Mouse (Mus musculus) forebrain, embryonic 11.5 days (tissue): ENCODE data around the gene Dlgap1. TPM values are rescaled to one million over a fixed set of nuclear protein-coding genes. Genes with fewer than 3 reads are reported as not detected.

ENCODE experiments used
- ATAC-seq: fragments of 200-750 bp; cut with Nextera tagmentation; replicated peaks from 2 replicates; pipeline ENCODE4 v1.8.0; 2017; ENCODE audit warnings: moderate TSS enrichment; ENCODE audit not compliant: low FRiP score
- DNase-seq: peaks from one replicate; pipeline ENCODE4 v3.0.0-alpha.2; 2017; ENCODE audit warnings: low spot score
- H3K27ac ChIP-seq: fragments of 300-500 bp; sonication (generic); 2 replicates; pipeline ENCODE4 v1.5.1; 2014; ENCODE audit warnings: low read depth, low read length
- H3K27me3 ChIP-seq: fragments of 300-500 bp; sonication (generic); 2 replicates; pipeline ENCODE4 v1.6.1; 2014; ENCODE audit warnings: mild to moderate bottlenecking, low read length, mixed read lengths; ENCODE audit not compliant: control insufficient read depth, insufficient read depth
- H3K36me3 ChIP-seq: fragments of 300-500 bp; sonication (generic); 2 replicates; pipeline ENCODE4 v1.6.1; 2014; ENCODE audit warnings: mild to moderate bottlenecking, low read length, moderate library complexity, mixed read lengths; ENCODE audit not compliant: control insufficient read depth, insufficient read depth
- H3K4me1 ChIP-seq: fragments of 300-500 bp; sonication (generic); replicated peaks from 2 replicates; pipeline ENCODE4 v1.6.1; 2014; ENCODE audit warnings: low read length, mixed read lengths; ENCODE audit not compliant: control insufficient read depth, insufficient read depth
- H3K4me2 ChIP-seq: fragments of 300-500 bp; sonication (generic); 2 replicates; pipeline ENCODE4 v1.6.1; 2014; ENCODE audit warnings: low read depth, mild to moderate bottlenecking, low read length, moderate library complexity, mixed read lengths; ENCODE audit not compliant: severe bottlenecking
- H3K4me3 ChIP-seq: fragments of 300-500 bp; sonication (generic); 2 replicates; pipeline ENCODE4 v1.5.1; 2014; ENCODE audit warnings: low read depth, low read length
- H3K9ac ChIP-seq: fragments of 300-500 bp; sonication (generic); 2 replicates; pipeline ENCODE4 v1.6.1; 2014; ENCODE audit warnings: low read length
- H3K9me3 ChIP-seq: fragments of 300-500 bp; sonication (generic); 2 replicates; pipeline ENCODE4 v1.6.1; 2016; ENCODE audit warnings: low read length, mixed read lengths; ENCODE audit not compliant: control insufficient read depth
- WGBS: fragments of 180-500 bp; shearing (Covaris S2); extraction: QIAGEN DNeasy Blood & Tissue Kit; methylation state at CpG from one replicate; pipeline ENCODE4 v1.1.7; 2014; 5-methylcytosine and 5-hydroxymethylcytosine counted together
- polyA plus RNA-seq: library from polyadenylated mRNA; unstranded; fragments of >200 nt; fragmentation: Nextera tagmentation; extraction: Ambion mirVana; gene quantifications from 2 replicates; pipeline ENCODE4 v1.2.1, GENCODE M21; 2014

The Dlgap1 gene
- polyA plus RNA-seq, 1 experiment from 2014 or later = 3.0 TPM

- Histone ChIP-seq H3K9me3 (no peaks in the 10 kb centered on the region), H3K4me2 (no peak overlapping the region), H3K4me3 (no peak overlapping the region), H3K9ac (no peak overlapping the region), H3K27me3 (no peaks in the 10 kb centered on the region), H3K36me3 (no peaks in the 10 kb centered on the region), H3K4me1 (no peaks in the 10 kb centered on the region), H3K27ac (no peak overlapping the region)
- WGBS = 51% methylated on average over 6 of the region's 6 CpGs
- DNase-seq = no peak
- ATAC-seq = no peak
Observed at GRCm38 (mm10) chr17:70248250-70248649, 279.4 kb downstream of the Dlgap1 start.

GRCm38 (mm10) chr17:70252476-70252875, 283.6 kb downstream of the Dlgap1 start:
- whole genome bisulfite sequencing = 90% methylated on average over 3 of the region's 3 CpGs
- Histone ChIP-seq H3K27me3 (no peaks in the 10 kb centered on the region), H3K27ac (no peak overlapping the region), H3K9me3 (no peaks in the 10 kb centered on the region), H3K36me3 (no peaks in the 10 kb centered on the region), H3K4me3 (no peak overlapping the region), H3K4me2 (no peak overlapping the region), H3K4me1 (no peaks in the 10 kb centered on the region), H3K9ac (no peak overlapping the region)
- DNase-seq (no peak), ATAC-seq (no peak)

- Histone ChIP-seq H3K4me2 (no peak overlapping the region), H3K4me1 (no peaks in the 10 kb centered on the region), H3K27me3 (no peaks in the 10 kb centered on the region), H3K4me3 (no peak overlapping the region), H3K9ac (no peak overlapping the region), H3K36me3 (no peaks in the 10 kb centered on the region), H3K9me3 (no peaks in the 10 kb centered on the region), H3K27ac (no peak overlapping the region)
- 83% methylated on average over 4 of the region's 4 CpGs for WGBS
- ATAC-seq (no peak), DNase-seq (no peak)
Observed at GRCm38 (mm10) chr17:70256371-70256770, 287.5 kb downstream of the Dlgap1 start.

GRCm38 (mm10) chr17:70263156-70263555, 294.3 kb downstream of the Dlgap1 start:
- DNase-seq (no peak), ATAC-seq (no peak)
- Histone ChIP-seq H3K9ac (no peak overlapping the region), H3K4me2 (no peak overlapping the region), H3K27me3 (no peaks in the 10 kb centered on the region), H3K36me3 (no peaks in the 10 kb centered on the region), H3K27ac (no peak overlapping the region), H3K4me1 (no peaks in the 10 kb centered on the region), H3K4me3 (no peak overlapping the region), H3K9me3 (no peaks in the 10 kb centered on the region)
- WGBS = 77% methylated on average over 3 of the region's 3 CpGs

GRCm38 (mm10) chr17:70272125-70272524, 303.3 kb downstream of the Dlgap1 start:
- no peaks in the 10 kb centered on the region for H3K4me1 ChIP-seq
- H3K36me3 ChIP-seq = no peaks in the 10 kb centered on the region
- no peak overlapping the region for H3K4me3 ChIP-seq
- H3K27me3 ChIP-seq = no peaks in the 10 kb centered on the region
- no peak overlapping the region for H3K27ac ChIP-seq
- 83% methylated on average over 2 of the region's 2 CpGs for WGBS
- no peak for ATAC-seq
- DNase-seq = no peak
- H3K9ac ChIP-seq = no peak overlapping the region
- H3K9me3 ChIP-seq = no peaks in the 10 kb centered on the region
- no peak overlapping the region for H3K4me2 ChIP-seq

GRCm38 (mm10) chr17:70287708-70288107, 318.8 kb downstream of the Dlgap1 start:
- Histone ChIP-seq H3K9me3 (no peaks in the 10 kb centered on the region), H3K4me3 (no peak overlapping the region), H3K9ac (no peak overlapping the region), H3K36me3 (no peaks in the 10 kb centered on the region), H3K27me3 (no peaks in the 10 kb centered on the region), H3K4me1 (no peaks in the 10 kb centered on the region), H3K27ac (no peak overlapping the region), H3K4me2 (no peak overlapping the region)
- no peak for DNase-seq
- 89% methylated on average over 2 of the region's 2 CpGs for WGBS
- ATAC-seq = no peak

- Histone ChIP-seq H3K4me3 (no peak overlapping the region), H3K4me2 (no peak overlapping the region), H3K27ac (no peak overlapping the region), H3K4me1 (no peaks in the 10 kb centered on the region), H3K9me3 (no peaks in the 10 kb centered on the region), H3K9ac (no peak overlapping the region), H3K27me3 (no peaks in the 10 kb centered on the region), H3K36me3 (no peaks in the 10 kb centered on the region)
- DNase-seq (no peak), ATAC-seq (no peak)
- 90% methylated on average over 7 of the region's 7 CpGs for WGBS
Observed at GRCm38 (mm10) chr17:70294106-70294505, 325.2 kb downstream of the Dlgap1 start.

GRCm38 (mm10) chr17:70301941-70302478, 333.1 kb downstream of the Dlgap1 start:
- Histone ChIP-seq H3K27ac (no peak overlapping the region), H3K9me3 (no peaks in the 10 kb centered on the region), H3K9ac (no peak overlapping the region), H3K36me3 (no peaks in the 10 kb centered on the region), H3K27me3 (no peaks in the 10 kb centered on the region), H3K4me1 (no peaks in the 10 kb centered on the region), H3K4me3 (no peak overlapping the region), H3K4me2 (no peak overlapping the region)
- WGBS = 84% methylated on average over 9 of the region's 9 CpGs
- DNase-seq (no peak), ATAC-seq (no peak)

- Histone ChIP-seq H3K4me2 (no peak overlapping the region), H3K4me3 (no peak overlapping the region), H3K9ac (no peak overlapping the region), H3K9me3 (no peaks in the 10 kb centered on the region), H3K36me3 (no peaks in the 10 kb centered on the region), H3K4me1 (no peaks in the 10 kb centered on the region), H3K27ac (no peak overlapping the region), H3K27me3 (no peaks in the 10 kb centered on the region)
- WGBS = 79% methylated on average over 2 of the region's 2 CpGs
- ATAC-seq (no peak), DNase-seq (no peak)
Observed at GRCm38 (mm10) chr17:70302656-70303055, 333.8 kb downstream of the Dlgap1 start.
